Comparison of ENCODE assay signal across 16 mouse cellular contexts in genomic region chr10:105142201-105142600, GRCm38 (mm10).
"Had no signal": no experiment of that assay in that cellular context is flagged by ENCODE, and none has a peak within 500 bp of the region (broad histone marks: within the 10 kb centered on the region; RNA-seq: fewer than 3 reads in every experiment).

No protein-coding gene starts in this region.

- ATAC-seq: liver, embryonic 12.5 days; midbrain, embryonic 15.5 days had no signal

- H3K4me3 ChIP-seq: layer of hippocampus, adult 2 months; limb, embryonic 10.5 days; limb, embryonic 13.5 days; liver, embryonic 12.5 days; liver, embryonic 15.5 days; lung, embryonic 15.5 days; midbrain, embryonic 12.5 days; midbrain, embryonic 15.5 days had no signal

- H3K27ac ChIP-seq: kidney, postnatal 0 days; layer of hippocampus, adult 2 months; limb, embryonic 10.5 days; limb, embryonic 13.5 days; liver, embryonic 12.5 days; liver, embryonic 15.5 days; lung, embryonic 15.5 days; macrophage; midbrain, embryonic 12.5 days; midbrain, embryonic 15.5 days had no signal

- H3K4me2 ChIP-seq: limb, embryonic 13.5 days; liver, embryonic 12.5 days; liver, embryonic 15.5 days; lung, embryonic 15.5 days; midbrain, embryonic 12.5 days; midbrain, embryonic 15.5 days had no signal

- H3K9me3 ChIP-seq: limb, embryonic 10.5 days; limb, embryonic 13.5 days; liver, embryonic 12.5 days; liver, embryonic 15.5 days; lung, embryonic 15.5 days; midbrain, embryonic 12.5 days; midbrain, embryonic 15.5 days had no signal

- H3K36me3 ChIP-seq: limb, embryonic 10.5 days; limb, embryonic 13.5 days; liver, embryonic 12.5 days; liver, embryonic 15.5 days; lung, embryonic 15.5 days; midbrain, embryonic 12.5 days; midbrain, embryonic 15.5 days had no signal

- H3K9ac ChIP-seq: limb, embryonic 13.5 days; liver, embryonic 12.5 days; liver, embryonic 15.5 days; lung, embryonic 15.5 days; midbrain, embryonic 12.5 days; midbrain, embryonic 15.5 days had no signal

- DNase-seq: kidney, postnatal 25 days; layer of hippocampus, adult 9-11 months; liver; lung, adult 18-20 months; thymus, adult 18-20 months; thymus, postnatal 4 days had no signal

- H3K27me3 ChIP-seq: limb, embryonic 13.5 days; liver, embryonic 12.5 days; liver, embryonic 15.5 days; lung, embryonic 15.5 days; midbrain, embryonic 12.5 days; midbrain, embryonic 15.5 days had no signal

- H3K4me1 ChIP-seq: limb, embryonic 13.5 days; liver, embryonic 12.5 days; liver, embryonic 15.5 days; lung, embryonic 15.5 days; midbrain, embryonic 12.5 days; midbrain, embryonic 15.5 days had no signal
